Mouse (Mus musculus) embryonic facial prominence, embryonic 10.5 days (tissue): ENCODE results near the gene Nell1. TPM values are rescaled to one million over a fixed set of nuclear protein-coding genes. Genes with fewer than 3 reads are reported as not detected.

Experiments
- DNase-seq: peaks from one replicate; pipeline ENCODE4 v3.0.0-alpha.2; 2017; ENCODE audit warnings: low spot score
- H3K27ac ChIP-seq: fragments of 300-500 bp; sonication (generic); replicated peaks from 2 replicates; pipeline ENCODE4 v1.5.1; 2016; ENCODE audit warnings: mild to moderate bottlenecking
- H3K27me3 ChIP-seq: fragments of 300-500 bp; sonication (generic); replicated peaks from 2 replicates; pipeline ENCODE4 v1.6.1; 2016; ENCODE audit warnings: low read depth, mild to moderate bottlenecking; ENCODE audit not compliant: poor library complexity, severe bottlenecking
- H3K36me3 ChIP-seq: fragments of 300-500 bp; sonication (generic); replicated peaks from 2 replicates; pipeline ENCODE4 v1.6.1; 2016; ENCODE audit warnings: mild to moderate bottlenecking, moderate library complexity
- H3K4me1 ChIP-seq: fragments of 300-500 bp; sonication (generic); 2 replicates; pipeline ENCODE4 v1.6.1; 2016
- H3K4me3 ChIP-seq: fragments of 300-500 bp; sonication (generic); 2 replicates; pipeline ENCODE4 v1.5.1; 2016; ENCODE audit warnings: mild to moderate bottlenecking, moderate library complexity
- H3K9me3 ChIP-seq: fragments of 300-500 bp; sonication (generic); 2 replicates; pipeline ENCODE4 v1.6.1; 2016; ENCODE audit warnings: mild to moderate bottlenecking
- WGBS: fragments of 180-500 bp; shearing (Covaris S2); methylation state at CpG from one replicate; pipeline ENCODE4 v1.1.7; 2016; 5-methylcytosine and 5-hydroxymethylcytosine counted together
- polyA plus RNA-seq: library from polyadenylated mRNA; unstranded; fragments of >200 nt; fragmentation: Nextera tagmentation; extraction: Ambion mirVana; gene quantifications from 2 replicates; pipeline ENCODE4 v1.2.1, GENCODE M21; 2016

Gene Nell1
- polyA plus RNA-seq, 1 experiment from 2014 or later, result 0.76 TPM

GRCm38 (mm10) chr7:49975441-49976121 lies 917 bp downstream of the Nell1 start:
- H3K27me3 ChIP-seq, result peaks cover 98% of the 10 kb centered on the region
- H3K36me3 ChIP-seq, result no peaks in the 10 kb centered on the region
- under 1% methylated on average over 40 of the region's 40 CpGs for WGBS
- DNase-seq, result peak; percentile 56
- H3K4me3 ChIP-seq, result peak overlapping the region; percentile 68
- H3K27ac ChIP-seq, result no peak overlapping the region; the same call in 1 of the 2 replicates
- peaks cover 17% of the 10 kb centered on the region for H3K4me1 ChIP-seq
- no peaks in the 10 kb centered on the region for H3K9me3 ChIP-seq

- 12% methylated on average over 9 of the region's 9 CpGs for WGBS
Measured at GRCm38 (mm10) chr7:49981511-49982227, 7.0 kb downstream of the Nell1 start.

GRCm38 (mm10) chr7:49984698-49985097 lies 10.0 kb downstream of the Nell1 start:
- Histone ChIP-seq H3K27me3 (peaks cover 34% of the 10 kb centered on the region), H3K4me1 (peaks cover 10% of the 10 kb centered on the region), H3K9me3 (no peaks in the 10 kb centered on the region), H3K27ac (no peak overlapping the region), H3K36me3 (no peaks in the 10 kb centered on the region), H3K4me3 (no peak overlapping the region)
- WGBS, result 27% methylated on average over 6 of the region's 6 CpGs
- no peak for DNase-seq

More at GRCm38 (mm10) chr7:49981511-49982227, 7.0 kb downstream of the Nell1 start:
- DNase-seq, result peak; percentile 30
- Histone ChIP-seq H3K36me3 (no peaks in the 10 kb centered on the region), H3K4me1 (0 out of 2 replicates have a peak, but pooled peaks cover 4% of the 10 kb centered on the region), H3K27ac (no peak overlapping the region), H3K9me3 (no peaks in the 10 kb centered on the region), H3K4me3 (no peak overlapping the region), H3K27me3 (peaks cover 64% of the 10 kb centered on the region)

- Histone ChIP-seq H3K4me3 (no peak overlapping the region), H3K4me1 (peaks cover 10% of the 10 kb centered on the region), H3K27ac (no peak overlapping the region), H3K36me3 (no peaks in the 10 kb centered on the region), H3K27me3 (peaks cover 21% of the 10 kb centered on the region), H3K9me3 (no peaks in the 10 kb centered on the region)
- WGBS, result 90% methylated on average over 8 of the region's 8 CpGs
- no peak for DNase-seq
Measured at GRCm38 (mm10) chr7:49985947-49986346, 11.3 kb downstream of the Nell1 start.

- Histone ChIP-seq H3K36me3 (no peaks in the 10 kb centered on the region), H3K4me3 (no peak overlapping the region), H3K4me1 (no peaks in the 10 kb centered on the region), H3K27me3 (no peaks in the 10 kb centered on the region), H3K9me3 (no peaks in the 10 kb centered on the region), H3K27ac (no peak overlapping the region)
- WGBS, result 82% methylated on average over 4 of the region's 4 CpGs
- DNase-seq, result no peak
Measured at GRCm38 (mm10) chr7:49999321-49999720, 24.7 kb downstream of the Nell1 start.

- 58% methylated on average over 2 of the region's 2 CpGs for WGBS
- H3K27ac ChIP-seq, result no peak overlapping the region
- no peaks in the 10 kb centered on the region for H3K9me3 ChIP-seq
- no peaks in the 10 kb centered on the region for H3K4me1 ChIP-seq
- H3K27me3 ChIP-seq, result no peaks in the 10 kb centered on the region
- no peaks in the 10 kb centered on the region for H3K36me3 ChIP-seq
- no peak for DNase-seq
- H3K4me3 ChIP-seq, result no peak overlapping the region
Measured at GRCm38 (mm10) chr7:50005268-50005667, 30.6 kb downstream of the Nell1 start.

- no peaks in the 10 kb centered on the region for H3K9me3 ChIP-seq
- 81% methylated on average over 13 of the region's 13 CpGs for WGBS
- H3K4me3 ChIP-seq, result no peak overlapping the region
- H3K4me1 ChIP-seq, result no peaks in the 10 kb centered on the region
- no peak overlapping the region for H3K27ac ChIP-seq
- DNase-seq, result no peak
- H3K27me3 ChIP-seq, result no peaks in the 10 kb centered on the region
- H3K36me3 ChIP-seq, result no peaks in the 10 kb centered on the region
Measured at GRCm38 (mm10) chr7:50035187-50036153, 60.8 kb downstream of the Nell1 start.

- Histone ChIP-seq H3K27me3 (no peaks in the 10 kb centered on the region), H3K9me3 (no peaks in the 10 kb centered on the region), H3K4me1 (no peaks in the 10 kb centered on the region), H3K4me3 (no peak overlapping the region), H3K36me3 (no peaks in the 10 kb centered on the region), H3K27ac (no peak overlapping the region)
- WGBS, result 56% methylated on average over 6 of the region's 6 CpGs
- DNase-seq, result no peak
Measured at GRCm38 (mm10) chr7:50041112-50041511, 66.4 kb downstream of the Nell1 start.

- Histone ChIP-seq H3K27ac (no peak overlapping the region), H3K4me3 (no peak overlapping the region), H3K36me3 (no peaks in the 10 kb centered on the region), H3K27me3 (no peaks in the 10 kb centered on the region), H3K4me1 (no peaks in the 10 kb centered on the region), H3K9me3 (no peaks in the 10 kb centered on the region)
- DNase-seq, result no peak
- 81% methylated on average over 4 of the region's 4 CpGs for WGBS
Measured at GRCm38 (mm10) chr7:50050144-50050543, 75.5 kb downstream of the Nell1 start.

- 88% methylated on average over 2 of the region's 2 CpGs for WGBS
- Histone ChIP-seq H3K36me3 (no peaks in the 10 kb centered on the region), H3K9me3 (no peaks in the 10 kb centered on the region), H3K27ac (no peak overlapping the region), H3K27me3 (no peaks in the 10 kb centered on the region), H3K4me1 (no peaks in the 10 kb centered on the region), H3K4me3 (no peak overlapping the region)
- no peak for DNase-seq
Measured at GRCm38 (mm10) chr7:50053704-50054103, 79.0 kb downstream of the Nell1 start.

- H3K27me3 ChIP-seq, result no peaks in the 10 kb centered on the region
- no peaks in the 10 kb centered on the region for H3K4me1 ChIP-seq
- H3K4me3 ChIP-seq, result no peak overlapping the region
- no peak for DNase-seq
- WGBS, result 87% methylated on average over 5 of the region's 5 CpGs
- H3K27ac ChIP-seq, result no peak overlapping the region
- no peaks in the 10 kb centered on the region for H3K36me3 ChIP-seq
- H3K9me3 ChIP-seq, result no peaks in the 10 kb centered on the region
Measured at GRCm38 (mm10) chr7:50094461-50094860, 119.8 kb downstream of the Nell1 start.

GRCm38 (mm10) chr7:50105612-50106321 lies 131.1 kb downstream of the Nell1 start:
- 58% methylated on average over 8 of the region's 8 CpGs for WGBS
- H3K36me3 ChIP-seq, result no peaks in the 10 kb centered on the region
- H3K4me1 ChIP-seq, result no peaks in the 10 kb centered on the region
- no peaks in the 10 kb centered on the region for H3K9me3 ChIP-seq
- no peak overlapping the region for H3K27ac ChIP-seq
- H3K4me3 ChIP-seq, result no peak overlapping the region
- H3K27me3 ChIP-seq, result no peaks in the 10 kb centered on the region
- DNase-seq, result no peak
